Mouse (Mus musculus): Measurements from ENCODE around the gene Nubp2.
A peak's percentile ranks its signal among the peaks of the same experiment; 100 is the strongest.

GRCm38 (mm10) chr17:24902671-24903474, 16.7 kb upstream of the Nubp2 start:
- TF ChIP-seq POLR2A (IDR thresholded peaks at IDR 0.05; ENCODE audit: low read depth, low read length), result no peak
- peak; percentile 47 for TF ChIP-seq CTCF (conservative IDR thresholded peaks at IDR 0.05; ENCODE audit: insufficient read depth, insufficient read length, low read depth, low read length)
